Comparison of ENCODE assay signal across 19 mouse cellular contexts in genomic region chr6:124453756-124454155, GRCm38 (mm10). TPM values are rescaled to one million over a fixed set of nuclear protein-coding genes. Genes with fewer than 3 reads are reported as not detected.
DNase-seq lines count a peak whose midpoint lies in the region; ATAC-seq lines count a peak whose summit lies in the region.
"Had no signal": no experiment of that assay in that cellular context is flagged by ENCODE, and none has a peak within 500 bp of the region (broad histone marks: within the 10 kb centered on the region; RNA-seq: fewer than 3 reads in every experiment).

No protein-coding gene starts in this region.

- no peaks in the 10 kb centered on the region for H3K36me3 ChIP-seq in midbrain, embryonic 11.5 days (ENCODE audit: control insufficient read depth, insufficient read depth, low read length)
- peaks cover 45% of the 10 kb centered on the region for H3K36me3 ChIP-seq in midbrain, embryonic 16.5 days (ENCODE audit: control insufficient read depth, insufficient read depth, low read length)
- H3K36me3 ChIP-seq in intestine, embryonic 15.5 days, result no peaks in the 10 kb centered on the region

- 38% methylated on average over 4 of the region's 4 CpGs for WGBS in midbrain, embryonic 11.5 days
- 35% methylated on average over 4 of the region's 4 CpGs for WGBS in midbrain, embryonic 16.5 days
- WGBS in intestine, embryonic 15.5 days, result 57% methylated on average over 4 of the region's 4 CpGs

- no peak overlapping the region for H3K4me2 ChIP-seq in midbrain, embryonic 11.5 days
- no peak overlapping the region for H3K4me2 ChIP-seq in midbrain, embryonic 16.5 days (ENCODE audit: low read length)
- H3K4me2 ChIP-seq in intestine, embryonic 15.5 days (replicated peaks), result no peak overlapping the region
- H3K4me2 ChIP-seq: embryonic facial prominence, embryonic 13.5 days; heart, embryonic 11.5 days; midbrain, embryonic 13.5 days had no signal

- ATAC-seq in midbrain, embryonic 11.5 days (ENCODE audit: low FRiP score), result no peak; the same call in 1 of the 2 replicates
- no peak for ATAC-seq in midbrain, embryonic 16.5 days
- ATAC-seq in intestine, embryonic 15.5 days, result no peak
- ATAC-seq: midbrain, embryonic 13.5 days had no signal

- peak; percentile 27 for DNase-seq in embryo, embryonic 11 days
- no peak for DNase-seq in embryo, embryonic 9.5 days (ENCODE audit: extremely low spot score)
- peak; percentile 80 for DNase-seq in midbrain, embryonic 11.5 days (ENCODE audit: low spot score, missing footprints)
- DNase-seq in kidney, postnatal 4 days, result peak; percentile 32 to 58
- peak; percentile 25 for DNase-seq in retina, postnatal 1 day
- no peak for DNase-seq in spleen, adult 12 weeks (ENCODE audit: low spot score)
- DNase-seq: cerebellum, adult 9-10 months; gastrocnemius, postnatal 25 days; heart, postnatal 36 days; layer of hippocampus, adult 9-11 months; right cerebral cortex, postnatal 4 days; thymus, adult 2 months had no signal

- no peaks in the 10 kb centered on the region for H3K4me1 ChIP-seq in midbrain, embryonic 11.5 days (ENCODE audit: control insufficient read depth, insufficient read depth, low read length)
- H3K4me1 ChIP-seq in midbrain, embryonic 16.5 days (ENCODE audit: control insufficient read depth, insufficient read depth, low read length), result no peaks in the 10 kb centered on the region
- H3K4me1 ChIP-seq in intestine, embryonic 15.5 days (replicated peaks), result 0 out of 2 replicates have a peak, but pooled peaks cover 5% of the 10 kb centered on the region
- H3K4me1 ChIP-seq: embryonic facial prominence, embryonic 13.5 days; midbrain, embryonic 13.5 days had no signal

- H3K27ac ChIP-seq in midbrain, embryonic 11.5 days (ENCODE audit: low read depth, low read length), result no peak overlapping the region
- H3K27ac ChIP-seq in midbrain, embryonic 16.5 days (ENCODE audit: low read length), result no peak overlapping the region
- H3K27ac ChIP-seq in intestine, embryonic 15.5 days, result no peak overlapping the region
- H3K27ac ChIP-seq: embryonic facial prominence, embryonic 13.5 days; liver, embryonic 14.5 days; macrophage; midbrain, embryonic 13.5 days had no signal

- H3K9me3 ChIP-seq in midbrain, embryonic 11.5 days (ENCODE audit: control insufficient read depth, low read length), result no peaks in the 10 kb centered on the region
- no peaks in the 10 kb centered on the region for H3K9me3 ChIP-seq in midbrain, embryonic 16.5 days (replicated peaks; ENCODE audit: control insufficient read depth, low read length, poor library complexity, severe bottlenecking)
- H3K9me3 ChIP-seq in intestine, embryonic 15.5 days, result no peaks in the 10 kb centered on the region
- H3K9me3 ChIP-seq: embryonic facial prominence, embryonic 13.5 days; midbrain, embryonic 13.5 days had no signal

- no peak overlapping the region for H3K9ac ChIP-seq in midbrain, embryonic 11.5 days (ENCODE audit: low read length)
- no peak overlapping the region for H3K9ac ChIP-seq in midbrain, embryonic 16.5 days (ENCODE audit: low read depth, low read length)
- H3K9ac ChIP-seq in intestine, embryonic 15.5 days, result no peak overlapping the region
- H3K9ac ChIP-seq: embryonic facial prominence, embryonic 13.5 days; liver, embryonic 14.5 days; midbrain, embryonic 13.5 days had no signal

- no peaks in the 10 kb centered on the region for H3K27me3 ChIP-seq in midbrain, embryonic 11.5 days (ENCODE audit: control insufficient read depth, insufficient read depth, low read length)
- no peaks in the 10 kb centered on the region for H3K27me3 ChIP-seq in midbrain, embryonic 16.5 days (ENCODE audit: control insufficient read depth, insufficient read depth, low read depth, low read length)
- no peaks in the 10 kb centered on the region for H3K27me3 ChIP-seq in intestine, embryonic 15.5 days (replicated peaks)
- H3K27me3 ChIP-seq: embryonic facial prominence, embryonic 13.5 days; midbrain, embryonic 13.5 days had no signal

- no peak overlapping the region for H3K4me3 ChIP-seq in midbrain, embryonic 11.5 days (ENCODE audit: low read depth, low read length)
- H3K4me3 ChIP-seq in midbrain, embryonic 16.5 days (ENCODE audit: low read depth, low read length), result no peak overlapping the region
- no peak overlapping the region for H3K4me3 ChIP-seq in intestine, embryonic 15.5 days (replicated peaks)
- H3K4me3 ChIP-seq: embryonic facial prominence, embryonic 13.5 days; midbrain, embryonic 13.5 days had no signal

RNA-seq across cellular contexts. Expression of gene Clstn3, which starts 10.8 kb away (rescaled TPM):
- polyA plus RNA-seq in midbrain, embryonic 11.5 days (2014; fragmentation: Nextera tagmentation; extraction: Ambion mirVana), result 10.3 and 10.5 TPM in 2 replicates
- 151 and 183 TPM in 2 replicates for polyA plus RNA-seq in midbrain, embryonic 16.5 days (2015; fragmentation: Nextera tagmentation; extraction: Ambion mirVana)
- 4.7 and 5.4 TPM in 2 replicates for polyA plus RNA-seq in intestine, embryonic 15.5 days (2015; fragmentation: Nextera tagmentation; extraction: Ambion mirVana)

RNA-seq across cellular contexts. Expression of gene Pex5, which starts 38.9 kb away (rescaled TPM):
- 36.4 and 39.6 TPM in 2 replicates for polyA plus RNA-seq in midbrain, embryonic 11.5 days (2014; fragmentation: Nextera tagmentation; extraction: Ambion mirVana)
- polyA plus RNA-seq in midbrain, embryonic 16.5 days (2015; fragmentation: Nextera tagmentation; extraction: Ambion mirVana), result 75.5 and 77.7 TPM in 2 replicates
- polyA plus RNA-seq in intestine, embryonic 15.5 days (2015; fragmentation: Nextera tagmentation; extraction: Ambion mirVana), result 41.3 and 41.8 TPM in 2 replicates

RNA-seq across cellular contexts. Expression of gene C1rl, which starts 39.2 kb away (rescaled TPM):
- 0.23 and 0.28 TPM in 2 replicates for polyA plus RNA-seq in midbrain, embryonic 11.5 days (2014; fragmentation: Nextera tagmentation; extraction: Ambion mirVana)
- 0.29 and 0.36 TPM in 2 replicates for polyA plus RNA-seq in midbrain, embryonic 16.5 days (2015; fragmentation: Nextera tagmentation; extraction: Ambion mirVana)
- 2.3 and 2.5 TPM in 2 replicates for polyA plus RNA-seq in intestine, embryonic 15.5 days (2015; fragmentation: Nextera tagmentation; extraction: Ambion mirVana)

RNA-seq across cellular contexts. Expression of gene C1ra, which starts 58.4 kb away (rescaled TPM):
- 0.14 TPM in 1 of 2 replicates, not detected in the other for polyA plus RNA-seq in midbrain, embryonic 11.5 days (2014; fragmentation: Nextera tagmentation; extraction: Ambion mirVana)
- 0.31 and 0.36 TPM in 2 replicates for polyA plus RNA-seq in midbrain, embryonic 16.5 days (2015; fragmentation: Nextera tagmentation; extraction: Ambion mirVana)
- polyA plus RNA-seq in intestine, embryonic 15.5 days (2015; fragmentation: Nextera tagmentation; extraction: Ambion mirVana), result 3.6 and 4.0 TPM in 2 replicates

Comparison
In these comparisons a context has a peak if more than half of its experiments do, and no peak if none do; other contexts are left out.
1. DNase-seq: peak in embryo, embryonic 11 days (single experiment), midbrain, embryonic 11.5 days (single experiment), kidney, postnatal 4 days (2 of 2) and retina, postnatal 1 day (single experiment); none in embryo, embryonic 9.5 days (single experiment) and spleen, adult 12 weeks (single experiment).
2. RNA of gene Clstn3, which starts 10.8 kb away (polyA plus RNA-seq): 151 to 183 TPM in midbrain, embryonic 16.5 days; 10.3 to 10.5 TPM in midbrain, embryonic 11.5 days and 4.7 to 5.4 TPM in intestine, embryonic 15.5 days; every median in the first group is over 10 times any median in the second.